Mouse (Mus musculus): Measurements from ENCODE around the gene Pdzk1.

DNA sequence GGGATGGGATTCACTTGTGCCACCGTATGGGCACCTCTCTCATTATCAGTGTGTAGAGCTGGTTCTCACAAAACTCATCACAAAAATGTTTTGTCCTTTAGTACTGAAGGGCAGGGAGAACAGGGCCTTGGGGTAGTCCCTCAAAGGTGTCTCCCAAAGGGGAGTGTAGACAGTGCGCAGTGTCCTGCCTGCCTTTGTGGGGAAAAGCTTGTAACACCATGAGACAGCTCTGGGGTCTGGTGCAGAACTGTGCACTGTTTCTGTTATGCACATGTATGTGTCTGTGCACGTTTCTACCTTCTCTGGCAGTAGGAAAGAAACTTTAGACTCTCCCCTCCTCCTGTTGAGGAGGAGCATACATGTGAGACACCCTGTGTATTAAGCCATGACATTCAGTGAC lies 38.8 kb downstream of the Pdzk1 start:
- TF ChIP-seq CTCF (IDR thresholded peaks at IDR 0.05; ENCODE audit: borderline replicate concordance, insufficient read depth, low read depth, low read length) (no peak), POLR2A (IDR thresholded peaks at IDR 0.05; ENCODE audit: borderline replicate concordance, insufficient read depth, low read length) (no peak)

Data from cerebellum, adult 2 months (tissue).